Mouse (Mus musculus) olfactory bulb, adult 2 months (tissue): ENCODE measurements around the gene Sfrp2. TPM values are rescaled to one million over a fixed set of nuclear protein-coding genes. Genes with fewer than 3 reads are reported as not detected.

Experiments used
- H3K27ac ChIP-seq: fragments of 200-500 bp; 2 replicates; pipeline ENCODE4 v1.5.1; 2012; ENCODE audit warnings: low read depth, low read length; ENCODE audit not compliant: insufficient read depth
- H3K4me1 ChIP-seq: fragments of 200-500 bp; 2 replicates; pipeline ENCODE4 v1.6.1; 2012; ENCODE audit warnings: low read length; ENCODE audit not compliant: control insufficient read depth, insufficient read depth
- H3K4me3 ChIP-seq: fragments of 200-500 bp; 2 replicates; pipeline ENCODE4 v1.5.1; 2012; ENCODE audit warnings: mild to moderate bottlenecking, low read depth, low read length, moderate library complexity; ENCODE audit not compliant: insufficient read depth
- CTCF ChIP-seq: fragments of 200-500 bp; IDR thresholded peaks from 2 replicates; pipeline ENCODE4 v1.5.1; 2012; ENCODE audit warnings: low read depth, mild to moderate bottlenecking, low read length, moderate library complexity; ENCODE audit not compliant: insufficient read depth
- POLR2A ChIP-seq: fragments of 200-500 bp; IDR thresholded peaks from 2 replicates; pipeline ENCODE4 v1.6.1; 2012; ENCODE audit warnings: mild to moderate bottlenecking, low read depth, low read length, moderate library complexity; ENCODE audit not compliant: insufficient read depth
- WGBS: fragments of 180-500 bp; shearing (Covaris S2); methylation state at CpG from one replicate; pipeline ENCODE4 v1.1.7; 2018; 5-methylcytosine and 5-hydroxymethylcytosine counted together
- polyA plus RNA-seq: library from polyadenylated mRNA; stranded (reverse); fragments of >200 nt; gene quantifications from 2 replicates; pipeline ENCODE4 v1.2.4, GENCODE M21; 2012; ENCODE audit warnings: low replicate concordance; ENCODE audit not compliant: missing spikeins, insufficient read depth, insufficient read length

Gene Sfrp2
- polyA plus RNA-seq, 1 experiment, result not detected

DNA sequence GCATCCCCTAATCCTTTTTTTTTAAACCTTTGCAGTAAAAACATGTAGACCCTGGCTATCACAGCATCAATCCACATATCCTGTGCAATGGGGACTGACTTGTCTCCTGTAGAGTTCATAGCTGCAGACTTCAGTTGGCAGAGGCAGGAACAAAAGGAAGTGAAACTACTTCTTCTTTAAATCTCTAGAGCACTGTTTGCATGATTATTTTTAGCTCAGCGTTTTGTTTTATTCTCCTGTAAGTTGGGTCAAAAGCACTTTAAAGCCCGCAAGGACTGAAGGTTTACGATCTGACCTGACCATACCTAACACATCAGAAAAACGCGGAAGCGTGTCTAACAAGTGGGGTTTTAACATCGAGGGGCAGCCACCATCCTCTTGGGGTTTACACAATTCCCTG is 45.9 kb downstream of the Sfrp2 start:
- WGBS, result 68% methylated on average over 7 of the region's 7 CpGs
- TF ChIP-seq CTCF (no peak), POLR2A (no peak)
- H3K4me3 ChIP-seq, result no peak overlapping the region
- no peak overlapping the region for H3K27ac ChIP-seq
- no peaks in the 10 kb centered on the region for H3K4me1 ChIP-seq

DNA sequence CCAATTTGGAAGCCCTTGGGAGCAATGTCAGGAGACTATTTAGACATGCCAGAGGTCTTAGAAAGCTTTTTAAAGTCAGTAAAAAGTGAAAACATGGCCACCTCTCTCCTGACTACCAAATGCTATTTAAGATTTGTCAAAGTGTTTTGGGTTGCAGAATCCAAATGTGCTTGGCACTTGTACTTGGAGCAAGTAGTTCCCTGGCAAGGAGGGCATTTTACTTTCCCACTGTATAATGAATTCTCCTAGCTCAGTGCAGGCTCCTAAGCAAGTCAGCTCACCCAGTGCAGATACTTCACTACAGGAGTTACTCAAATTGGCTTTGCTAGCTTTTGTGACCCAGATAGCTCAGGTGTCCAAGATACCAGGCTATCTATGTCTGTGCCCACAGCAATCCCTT is 46.7 kb downstream of the Sfrp2 start:
- Histone ChIP-seq H3K27ac (no peak overlapping the region), H3K4me3 (no peak overlapping the region), H3K4me1 (no peaks in the 10 kb centered on the region)
- no peak for TF ChIP-seq CTCF
- no peak for TF ChIP-seq POLR2A

DNA sequence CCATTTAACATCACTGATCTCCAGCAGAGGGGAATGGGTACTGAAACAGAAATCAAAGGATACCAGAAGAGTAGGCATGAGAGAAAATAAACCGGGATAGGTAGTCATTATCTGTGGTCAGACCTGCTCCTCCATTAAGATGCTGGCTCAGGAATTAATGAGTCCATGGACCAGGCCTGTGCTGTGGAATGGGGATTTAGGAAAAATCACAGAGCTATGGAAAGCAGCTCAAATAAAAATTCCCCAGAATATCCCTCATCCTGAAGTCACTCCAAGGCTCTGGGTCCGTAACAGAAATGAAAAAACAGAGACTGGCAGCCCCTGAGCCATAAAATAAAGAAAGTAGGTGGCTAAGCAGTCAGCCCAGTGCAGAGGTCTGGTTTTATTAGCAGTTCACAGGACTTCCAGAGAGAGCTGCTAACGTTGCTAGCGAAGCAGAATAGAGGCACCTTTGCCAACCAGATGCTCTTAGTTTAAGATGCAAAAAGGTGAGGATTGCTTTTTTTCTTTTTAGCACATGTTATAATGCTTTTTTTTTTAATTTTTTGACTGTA is 50.3 kb downstream of the Sfrp2 start:
- H3K4me1 ChIP-seq, result no peaks in the 10 kb centered on the region
- H3K4me3 ChIP-seq, result no peak overlapping the region
- WGBS, result 84% methylated on average over 4 of the region's 4 CpGs
- H3K27ac ChIP-seq, result no peak overlapping the region
- TF ChIP-seq POLR2A, result no peak
- no peak for TF ChIP-seq CTCF

DNA sequence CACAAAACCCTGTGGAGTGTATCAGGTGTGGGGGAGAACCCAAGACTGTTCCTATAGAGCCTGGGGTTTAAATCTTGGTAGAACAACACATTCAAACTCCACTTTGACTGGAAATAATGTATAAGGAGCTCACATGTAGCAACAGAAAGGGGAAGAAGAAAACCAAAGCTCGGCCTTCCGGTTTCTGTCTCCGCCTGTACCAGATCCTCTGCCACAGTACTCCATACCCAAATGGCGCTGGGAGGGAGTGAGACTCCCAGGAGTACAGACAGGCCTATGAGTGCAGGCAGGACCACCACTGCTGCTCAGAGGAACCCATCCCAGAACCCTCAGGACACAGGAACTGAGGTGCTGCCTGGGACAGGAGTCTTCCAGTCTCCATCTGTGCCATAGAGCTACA is 57.7 kb downstream of the Sfrp2 start:
- H3K4me3 ChIP-seq, result no peak overlapping the region
- H3K4me1 ChIP-seq, result no peaks in the 10 kb centered on the region
- no peak overlapping the region for H3K27ac ChIP-seq
- WGBS, result 88% methylated on average over 4 of the region's 4 CpGs
- TF ChIP-seq CTCF (no peak), POLR2A (no peak)

Other genes starting within 250 kb of the Sfrp2 start
- not detected in 2 replicates for gene Tlr2, start 75.4 kb downstream of the Sfrp2 start, polyA plus RNA-seq